Mouse (Mus musculus) liver, postnatal 0 days (tissue): ENCODE data around the gene Mettl7a1. TPM values are rescaled to one million over a fixed set of nuclear protein-coding genes. Genes with fewer than 3 reads are reported as not detected.
"Not testable (repeated sequence)": the region's sequence is repeated elsewhere in the genome, so short reads cannot be mapped to it uniquely, and the experiment has no call there.

Experiments used
- ATAC-seq: fragments of 200-750 bp; cut with Nextera tagmentation; 2 replicates; pipeline ENCODE4 v1.8.0; 2017; ENCODE audit warnings: mild to moderate bottlenecking, moderate library complexity
- DNase-seq: peaks from one replicate; pipeline ENCODE4 v3.0.0-alpha.2; 2016
- H3K27ac ChIP-seq: fragments of 300-500 bp; sonication (generic); 2 replicates; pipeline ENCODE4 v1.5.1; 2014; ENCODE audit warnings: antibody characterized with exemption, moderate library complexity, mild to moderate bottlenecking, low read depth
- H3K27me3 ChIP-seq: fragments of 300-500 bp; sonication (generic); 2 replicates; pipeline ENCODE4 v1.6.1; 2014; ENCODE audit warnings: low read length, control low read depth, mixed read lengths; ENCODE audit not compliant: insufficient read depth
- H3K36me3 ChIP-seq: fragments of 300-500 bp; sonication (generic); replicated peaks from 2 replicates; pipeline ENCODE4 v1.6.1; 2014; ENCODE audit warnings: mild to moderate bottlenecking, control low read depth, low read length, moderate library complexity, mixed read lengths; ENCODE audit not compliant: insufficient read depth
- H3K4me1 ChIP-seq: fragments of 300-500 bp; sonication (generic); 2 replicates; pipeline ENCODE4 v1.6.1; 2014; ENCODE audit warnings: antibody characterized with exemption, mild to moderate bottlenecking, control low read depth; ENCODE audit not compliant: insufficient read depth
- H3K4me2 ChIP-seq: fragments of 300-500 bp; sonication (generic); 2 replicates; pipeline ENCODE4 v1.6.1; 2014; ENCODE audit warnings: low read depth, mild to moderate bottlenecking, low read length, moderate library complexity, mixed read lengths
- H3K4me3 ChIP-seq: fragments of 300-500 bp; sonication (generic); 2 replicates; pipeline ENCODE4 v1.5.1; 2014; ENCODE audit warnings: low read depth, low read length
- H3K9ac ChIP-seq: fragments of 300-500 bp; sonication (generic); replicated peaks from 2 replicates; pipeline ENCODE4 v1.6.1; 2014; ENCODE audit warnings: mild to moderate bottlenecking, moderate library complexity
- H3K9me3 ChIP-seq: fragments of 300-500 bp; sonication (generic); 2 replicates; pipeline ENCODE4 v1.6.1; 2016; ENCODE audit warnings: mild to moderate bottlenecking, control low read depth, low read length, mixed read lengths
- CTCF ChIP-seq: sonication (generic); IDR thresholded peaks from 2 replicates; pipeline ENCODE4 v1.5.1; 2016; ENCODE audit warnings: antibody characterized with exemption, low read depth
- EP300 ChIP-seq: IDR thresholded peaks from 2 replicates; pipeline ENCODE4 v1.6.1; 2016; ENCODE audit warnings: antibody characterized with exemption, low read depth, mild to moderate bottlenecking
- WGBS: fragments of 180-500 bp; shearing (Covaris S2); extraction: QIAGEN DNeasy Blood & Tissue Kit; methylation state at CpG from one replicate; pipeline ENCODE4 v1.1.7; 2014; ENCODE audit not compliant: insufficient replicate concordance; 5-methylcytosine and 5-hydroxymethylcytosine counted together
- polyA plus RNA-seq: library from polyadenylated mRNA; unstranded; fragments of >200 nt; fragmentation: Nextera tagmentation; extraction: Ambion mirVana; gene quantifications from 2 replicates; pipeline ENCODE4 v1.2.1, GENCODE M21; 2015

Gene Mettl7a1
- polyA plus RNA-seq, 1 experiment from 2014 or later: 9.7 TPM

GRCm38 (mm10) chr15:100307438-100308096 is 3.6 kb downstream of the Mettl7a1 start:
- not testable (repeated sequence) for H3K36me3 ChIP-seq, H3K9ac ChIP-seq, H3K27me3 ChIP-seq, H3K4me3 ChIP-seq, H3K9me3 ChIP-seq, H3K27ac ChIP-seq, H3K4me2 ChIP-seq
- ATAC-seq: peak; percentile 28
- peak; percentile 46 for DNase-seq
- TF ChIP-seq CTCF: peak; percentile 68
- 33% methylated on average over 10 of the region's 11 CpGs for whole genome bisulfite sequencing
- peaks cover 19% of the 10 kb centered on the region for H3K4me1 ChIP-seq

DNA sequence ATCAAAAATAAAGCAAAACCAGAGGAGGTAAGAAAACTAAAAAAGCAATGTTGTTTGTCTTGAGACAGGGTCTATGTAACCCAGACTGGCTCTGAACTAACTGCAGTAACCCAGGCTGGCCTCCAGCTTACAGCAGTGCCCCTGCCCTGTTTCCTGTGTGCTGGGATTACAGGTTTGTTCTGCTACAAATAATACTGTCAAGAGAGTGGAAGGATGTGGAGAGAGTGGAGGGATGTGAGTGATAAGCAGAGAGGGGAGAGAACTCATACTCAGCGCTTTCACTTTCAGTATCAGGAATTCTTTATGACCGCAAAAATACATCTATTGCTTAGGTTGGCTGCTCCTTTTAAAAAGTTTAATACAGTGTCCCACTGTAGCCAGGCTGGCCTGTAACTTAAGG is 8.4 kb downstream of the Mettl7a1 start:
- H3K9ac ChIP-seq: no peak overlapping the region; the same call in 1 of the 2 replicates
- H3K27ac ChIP-seq: 0 out of 2 replicates have a peak overlapping the region, but pooled peaks have one; percentile 11
- no peak for DNase-seq
- no peak overlapping the region for H3K4me3 ChIP-seq
- 31% methylated on average over 2 of the region's 2 CpGs for WGBS
- no peaks in the 10 kb centered on the region for H3K9me3 ChIP-seq
- no peaks in the 10 kb centered on the region for H3K36me3 ChIP-seq
- ATAC-seq: no peak
- peaks cover 9% of the 10 kb centered on the region; the same call in 1 of the 2 replicates for H3K4me1 ChIP-seq
- H3K27me3 ChIP-seq: no peaks in the 10 kb centered on the region
- H3K4me2 ChIP-seq: peak overlapping the region; percentile 44
- TF ChIP-seq CTCF: no peak
- no peak for TF ChIP-seq EP300

DNA sequence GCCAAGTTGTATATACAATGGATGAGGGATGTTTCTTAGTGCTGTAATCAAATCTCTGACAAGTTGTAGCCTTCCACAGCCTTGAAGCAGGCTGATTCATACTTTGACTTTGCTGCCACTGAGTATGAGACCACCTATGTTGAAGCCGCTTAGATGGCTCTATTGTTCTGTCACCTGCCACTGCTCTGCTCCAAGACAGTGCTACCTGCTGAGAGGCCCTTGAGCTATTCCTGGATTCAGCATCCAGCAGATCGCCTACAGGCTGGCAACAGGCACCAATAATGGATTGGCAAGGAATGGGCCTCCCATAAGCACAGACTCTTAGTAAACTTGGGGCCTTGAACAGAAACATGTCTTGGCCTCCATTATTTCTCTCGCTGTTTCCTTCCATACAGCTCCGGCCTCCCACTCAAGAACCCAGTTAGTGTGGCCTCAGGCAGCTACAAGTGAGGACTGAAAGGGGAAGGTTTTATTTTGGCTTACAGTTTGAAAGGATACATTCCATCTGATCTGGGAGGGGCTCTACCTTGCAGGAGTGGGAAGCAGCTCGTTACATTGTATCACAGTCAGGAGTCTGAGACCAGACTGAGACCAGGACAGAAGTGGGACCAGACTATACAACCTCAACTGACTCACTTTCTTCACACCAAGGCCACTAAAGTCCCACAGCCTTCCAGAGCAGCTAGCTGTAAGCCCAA is 10.7 kb downstream of the Mettl7a1 start:
- H3K36me3 ChIP-seq: no peaks in the 10 kb centered on the region
- ATAC-seq (no peak), DNase-seq (no peak)
- no peak overlapping the region for H3K27ac ChIP-seq
- H3K4me1 ChIP-seq: peaks cover 14% of the 10 kb centered on the region; the same call in 1 of the 2 replicates
- no peaks in the 10 kb centered on the region for H3K9me3 ChIP-seq
- H3K4me2 ChIP-seq: no peak overlapping the region
- H3K27me3 ChIP-seq: no peaks in the 10 kb centered on the region
- no peak overlapping the region for H3K9ac ChIP-seq
- no peak overlapping the region for H3K4me3 ChIP-seq
- 92% methylated on average over 5 of the region's 5 CpGs for WGBS
- no peak for TF ChIP-seq EP300
- no peak for TF ChIP-seq CTCF

DNA sequence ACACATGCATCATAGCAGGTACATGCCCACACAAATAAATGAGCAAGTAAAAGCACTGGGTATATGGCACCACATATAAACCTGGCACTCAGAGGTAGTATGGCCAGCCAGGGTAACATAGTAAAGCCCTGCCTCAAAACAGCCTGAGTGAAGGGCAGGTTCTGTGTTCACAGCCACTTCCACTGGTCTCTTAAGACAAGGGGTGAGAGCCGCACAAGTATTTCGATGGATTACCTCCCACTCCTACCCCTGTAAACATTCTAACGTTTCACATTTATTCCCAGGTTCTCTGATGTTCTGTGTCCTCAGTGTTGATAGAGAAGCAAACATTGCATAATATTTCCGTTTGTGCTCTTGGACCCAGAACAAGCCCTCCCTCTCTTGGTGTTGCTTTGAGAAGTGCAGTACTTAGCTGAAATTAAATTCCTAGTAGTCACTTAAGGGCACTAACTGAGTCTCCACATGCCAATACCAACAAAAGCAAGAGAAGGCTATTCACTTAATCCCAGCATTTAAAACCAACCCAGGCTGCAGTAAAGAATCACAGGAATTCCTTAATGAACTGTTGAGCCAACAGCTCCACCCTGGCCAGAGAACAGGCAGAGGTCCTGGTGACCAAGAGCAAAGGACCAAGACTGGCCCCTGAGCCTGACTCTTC is 14.2 kb downstream of the Mettl7a1 start:
- not testable (repeated sequence) for H3K36me3 ChIP-seq, H3K4me2 ChIP-seq, H3K4me1 ChIP-seq, H3K27me3 ChIP-seq, H3K9ac ChIP-seq, DNase-seq, H3K4me3 ChIP-seq, H3K9me3 ChIP-seq
- H3K27ac ChIP-seq: peak overlapping the region; percentile 68
- ATAC-seq: peak; percentile 78
- 42% methylated on average over 4 of the region's 4 CpGs for WGBS

- no peak for ATAC-seq
- no peaks in the 10 kb centered on the region for H3K9me3 ChIP-seq
- no peak for DNase-seq
- no peak overlapping the region for H3K4me2 ChIP-seq
- H3K27ac ChIP-seq: peak overlapping the region; percentile 58
- H3K9ac ChIP-seq: no peak overlapping the region
- H3K36me3 ChIP-seq: no peaks in the 10 kb centered on the region
- WGBS: 59% methylated on average over 1 of the region's 1 CpGs
- TF ChIP-seq CTCF (no peak), EP300 (no peak)
- H3K27me3 ChIP-seq: no peaks in the 10 kb centered on the region
- H3K4me1 ChIP-seq: 0 out of 2 replicates have a peak, but pooled peaks cover 10% of the 10 kb centered on the region
- H3K4me3 ChIP-seq: no peak overlapping the region
These were observed 15.9 kb downstream of the Mettl7a1 start for GRCm38 (mm10) chr15:100319884-100320283.

DNA sequence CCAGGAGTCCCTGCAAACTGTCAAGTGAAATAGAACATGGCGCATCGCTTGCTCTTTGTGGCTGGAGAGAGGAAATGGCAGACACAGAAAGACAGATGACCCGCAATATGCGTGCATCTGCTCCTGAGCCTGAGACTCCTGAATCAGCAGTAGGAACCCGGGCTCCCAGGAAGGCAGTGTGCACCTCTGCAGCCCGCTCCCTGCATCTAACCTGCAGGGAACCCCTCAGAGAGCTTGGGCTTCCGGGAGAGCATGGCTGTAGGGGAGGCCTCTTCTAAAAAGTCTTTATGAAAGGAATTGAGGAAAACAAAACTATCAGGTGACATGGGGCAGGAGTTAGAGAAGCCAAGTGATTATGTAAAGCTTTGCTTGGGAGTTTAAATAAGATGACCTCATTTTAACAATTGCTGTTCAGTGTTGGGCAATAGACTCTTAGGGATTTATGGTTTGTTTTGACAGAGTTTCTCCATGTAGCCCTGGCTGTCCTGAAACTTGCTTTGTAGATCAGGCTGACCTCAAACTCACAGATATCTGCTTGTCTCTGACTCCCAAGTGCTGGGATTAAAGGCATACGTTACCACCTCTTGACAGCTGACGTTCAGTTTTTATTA is 16.5 kb downstream of the Mettl7a1 start:
- peak; percentile 63 for ATAC-seq
- Histone ChIP-seq H3K27me3 (no peaks in the 10 kb centered on the region), H3K9ac (no peak overlapping the region), H3K27ac (peak overlapping the region; percentile 58), H3K9me3 (no peaks in the 10 kb centered on the region), H3K36me3 (no peaks in the 10 kb centered on the region), H3K4me3 (no peak overlapping the region), H3K4me1 (0 out of 2 replicates have a peak, but pooled peaks cover 10% of the 10 kb centered on the region), H3K4me2 (no peak overlapping the region)
- TF ChIP-seq CTCF (no peak), EP300 (no peak; the same call in 1 of the 2 replicates)
- no peak for DNase-seq
- 61% methylated on average over 9 of the region's 9 CpGs for WGBS
